Mouse (Mus musculus): ENCODE measurements around the gene 4930539E08Rik.

4930539E08Rik gene

GRCm38 (mm10) chr17:28936133-28936532 is 21.0 kb upstream of the 4930539E08Rik start:
- CTCF ChIA-PET: interaction anchor here in 2 of 4 experiments (0.6 to 1.7 kb wide), 6 partner anchors 9 to 147 kb away, joined by 3 to 6 read pairs (median 3); no protein-coding TSS in a partner anchor
- POLR2A ChIA-PET: interaction anchor here in 2 of 4 experiments (0.6 to 2.5 kb wide), 10 partner anchors 9 to 692 kb away, joined by 3 to 17 read pairs (median 6); partner anchors contain the start of gene Srsf3 (in 2 of the 2)

GRCm38 (mm10) chr17:28934120-28934916 is 19.2 kb upstream of the 4930539E08Rik start:
- CTCF ChIA-PET: interaction anchor here in 2 of 4 experiments (0.6 to 1.7 kb wide), 3 partner anchors 13 to 823 kb away, joined by 3 read pairs; no protein-coding TSS in a partner anchor
- POLR2A ChIA-PET: interaction anchor here in 2 of 4 experiments (0.5 to 2.4 kb wide), 4 partner anchors 35 to 317 kb away, joined by 3 to 6 read pairs (median 4); partner anchors contain the start of gene Srsf3 (in 1 of the 2)

GRCm38 (mm10) chr17:28932274-28932673 is 17.1 kb upstream of the 4930539E08Rik start:
- ChIA-PET CTCF (interaction anchor here (0.6 to 2.9 kb wide), 7 partner anchors 15 to 206 kb away, joined by 3 to 24 read pairs (median 5); partner anchors contain the start of gene Kctd20 (in 1 of the 4)), POLR2A (interaction anchor here in 3 of 4 experiments (0.5 to 7.1 kb wide), 38 partner anchors 9 to 1025 kb away, joined by 3 to 63 read pairs (median 4); partner anchors contain the start of genes Kctd20 (in 2 of the 3), Brpf3 (in 1 of the 3), Pxt1 (in 1 of the 3) and Srsf3 (in 1 of the 3))

- CTCF ChIA-PET: interaction anchor here (0.5 to 3.0 kb wide), 19 partner anchors 10 to 394 kb away, joined by 3 to 24 read pairs (median 5); partner anchors contain the start of gene Kctd20 (in 1 of the 4)
- POLR2A ChIA-PET: interaction anchor here in 3 of 4 experiments (0.5 to 7.1 kb wide), 48 partner anchors 10 to 1024 kb away, joined by 3 to 63 read pairs (median 4); partner anchors contain the start of genes Kctd20 (in 2 of the 3), Stk38 (in 2 of the 3), Brpf3 (in 1 of the 3) and Pxt1 (in 1 of the 3)
These were observed 16.5 kb upstream of the 4930539E08Rik start for GRCm38 (mm10) chr17:28931436-28932211.

- CTCF ChIA-PET: interaction anchor here (0.6 to 3.0 kb wide), 27 partner anchors 9 to 972 kb away, joined by 3 to 24 read pairs (median 3); partner anchors contain the start of gene 4930539E08Rik (in 1 of the 4)
- POLR2A ChIA-PET: interaction anchor here in 3 of 4 experiments (0.6 to 7.1 kb wide), 35 partner anchors 10 to 241 kb away, joined by 3 to 63 read pairs (median 4); partner anchors contain the start of genes Srsf3 (in 2 of the 3), 4930539E08Rik (in 1 of the 3), Kctd20 (in 1 of the 3) and Pxt1 (in 1 of the 3)
These were observed 15.4 kb upstream of the 4930539E08Rik start for GRCm38 (mm10) chr17:28930392-28931074.

GRCm38 (mm10) chr17:28929369-28929768 is 14.2 kb upstream of the 4930539E08Rik start:
- CTCF ChIA-PET: interaction anchor here (0.6 to 3.0 kb wide), 10 partner anchors 12 to 115 kb away, joined by 3 to 9 read pairs (median 4); no protein-coding TSS in a partner anchor
- POLR2A ChIA-PET: interaction anchor here (0.6 to 7.1 kb wide), 13 partner anchors 12 to 233 kb away, joined by 3 to 63 read pairs (median 4); partner anchors contain the start of genes 4930539E08Rik (in 1 of the 4) and Pxt1 (in 1 of the 4)

GRCm38 (mm10) chr17:28928004-28928403 is 12.9 kb upstream of the 4930539E08Rik start:
- POLR2A ChIA-PET: interaction anchor here in 2 of 4 experiments (0.5 to 7.1 kb wide), 24 partner anchors 8 to 158 kb away, joined by 3 to 63 read pairs (median 5); partner anchors contain the start of genes Kctd20 (in 2 of the 2), Srsf3 (in 2 of the 2) and Stk38 (in 1 of the 2)
- CTCF ChIA-PET: interaction anchor here (0.6 to 4.0 kb wide), 29 partner anchors 9 to 511 kb away, joined by 3 to 39 read pairs (median 5); partner anchors contain the start of genes 4930539E08Rik (in 1 of the 4) and Stk38 (in 1 of the 4)

- POLR2A ChIA-PET: interaction anchor here (0.5 to 7.1 kb wide), 46 partner anchors 9 to 438 kb away, joined by 3 to 63 read pairs (median 4); partner anchors contain the start of genes Kctd20 (in 2 of the 4), Srsf3 (in 2 of the 4), 4930539E08Rik (in 1 of the 4) and Stk38 (in 1 of the 4)
These were observed 11.9 kb upstream of the 4930539E08Rik start for GRCm38 (mm10) chr17:28926866-28927635.

GRCm38 (mm10) chr17:28926380-28926779 is 11.3 kb upstream of the 4930539E08Rik start:
- POLR2A ChIA-PET: interaction anchor here (0.6 to 7.1 kb wide), 35 partner anchors 11 to 438 kb away, joined by 3 to 63 read pairs (median 5); partner anchors contain the start of genes Kctd20 (in 2 of the 4), 4930539E08Rik (in 1 of the 4), Srsf3 (in 1 of the 4) and Stk38 (in 1 of the 4)

More at GRCm38 (mm10) chr17:28926866-28927635, 11.9 kb upstream of the 4930539E08Rik start:
- CTCF ChIA-PET: interaction anchor here (0.5 to 4.0 kb wide), 60 partner anchors 8 to 1534 kb away, joined by 3 to 39 read pairs (median 4); partner anchors contain the start of genes 4930539E08Rik (in 3 of the 4), Clpsl2 (in 1 of the 4), Mapk14 (in 1 of the 4) and Stk38 (in 1 of the 4)

GRCm38 (mm10) chr17:28924957-28925595 is 10.0 kb upstream of the 4930539E08Rik start:
- POLR2A ChIA-PET: interaction anchor here (0.6 to 4.8 kb wide), 15 partner anchors 13 to 1733 kb away, joined by 3 to 22 read pairs (median 4); no protein-coding TSS in a partner anchor
- CTCF ChIA-PET: interaction anchor here (0.6 to 4.0 kb wide), 18 partner anchors 10 to 149 kb away, joined by 3 to 39 read pairs (median 3); partner anchors contain the start of gene 4930539E08Rik (in 1 of the 4)

More at GRCm38 (mm10) chr17:28926380-28926779, 11.3 kb upstream of the 4930539E08Rik start:
- CTCF ChIA-PET: interaction anchor here (0.5 to 4.0 kb wide), 48 partner anchors 9 to 735 kb away, joined by 3 to 39 read pairs (median 5); partner anchors contain the start of genes 4930539E08Rik (in 3 of the 4), Clpsl2 (in 1 of the 4), Mapk14 (in 1 of the 4) and Stk38 (in 1 of the 4)

- POLR2A ChIA-PET: no interaction called here
- CTCF ChIA-PET: interaction anchor here in 1 of 4 experiments (0.6 kb wide), 1 partner anchor 11 kb away, joined by 3 read pairs; no protein-coding TSS in a partner anchor
These were observed 7.0 kb upstream of the 4930539E08Rik start for GRCm38 (mm10) chr17:28922096-28922495.

- ChIA-PET CTCF (interaction anchor here in 2 of 4 experiments (0.7 to 1.2 kb wide), 5 partner anchors 10 to 450 kb away, joined by 3 to 5 read pairs (median 5); no protein-coding TSS in a partner anchor), POLR2A (interaction anchor here in 3 of 4 experiments (0.5 to 1.6 kb wide), 10 partner anchors 9 to 291 kb away, joined by 3 to 9 read pairs (median 3); no protein-coding TSS in a partner anchor)
These were observed 6.0 kb upstream of the 4930539E08Rik start for GRCm38 (mm10) chr17:28921086-28921485.

GRCm38 (mm10) chr17:28916520-28916919 is 1.4 kb upstream of the 4930539E08Rik start:
- CTCF ChIA-PET: interaction anchor here in 1 of 4 experiments (1.0 kb wide), 1 partner anchor 40 kb away, joined by 3 read pairs; no protein-coding TSS in a partner anchor
- POLR2A ChIA-PET: interaction anchor here in 2 of 4 experiments (1.1 to 1.8 kb wide), 4 partner anchors 10 to 116 kb away, joined by 3 to 5 read pairs (median 4); partner anchors contain the start of gene Srsf3 (in 1 of the 2)

GRCm38 (mm10) chr17:28913940-28914339 is 1.2 kb downstream of the 4930539E08Rik start:
- CTCF ChIA-PET: interaction anchor here in 3 of 4 experiments (0.6 to 2.8 kb wide), 7 partner anchors 9 to 654 kb away, joined by 3 to 17 read pairs (median 4); no protein-coding TSS in a partner anchor
- POLR2A ChIA-PET: interaction anchor here in 2 of 4 experiments (0.6 to 1.7 kb wide), 4 partner anchors 9 to 684 kb away, joined by 3 to 5 read pairs (median 4); partner anchors contain the start of gene Srsf3 (in 1 of the 2)

All from embryonic stem cell, embryonic (primary cell).